17 mouse cellular contexts compared by ENCODE assay signal in genomic region chr1:131726586-131726985, GRCm38 (mm10). TPM values are rescaled to one million over a fixed set of nuclear protein-coding genes. Genes with fewer than 3 reads are reported as not detected.
A peak's percentile ranks its signal among the peaks of the same experiment; 100 is the strongest.
DNase-seq lines count a peak whose midpoint lies in the region; ATAC-seq lines count a peak whose summit lies in the region.
"Had no signal": no experiment of that assay in that cellular context is flagged by ENCODE, and none has a peak within 500 bp of the region (broad histone marks: within the 10 kb centered on the region; RNA-seq: fewer than 3 reads in every experiment).

No protein-coding gene starts in this region.

- H3K36me3 ChIP-seq in midbrain, embryonic 11.5 days (ENCODE audit: control insufficient read depth, insufficient read depth, low read length): no peaks in the 10 kb centered on the region
- H3K36me3 ChIP-seq in midbrain, embryonic 15.5 days (replicated peaks): no peaks in the 10 kb centered on the region
- no peaks in the 10 kb centered on the region for H3K36me3 ChIP-seq in heart, embryonic 14.5 days (ENCODE audit: control insufficient read depth, insufficient read depth, low read length)
- H3K36me3 ChIP-seq: embryonic facial prominence, embryonic 13.5 days; kidney, embryonic 15.5 days had no signal

- no peak overlapping the region for H3K27ac ChIP-seq in midbrain, embryonic 11.5 days (ENCODE audit: low read depth, low read length)
- no peak overlapping the region for H3K27ac ChIP-seq in midbrain, embryonic 15.5 days
- peak overlapping the region; percentile 8 to 37; a peak in 1 of 4 replicates for H3K27ac ChIP-seq in heart, embryonic 14.5 days (replicated peaks in 1 of 2; ENCODE audit: control insufficient read depth in 1 of 2, insufficient read depth in 1 of 2, low read depth in 2 of 2, low read length in 2 of 2)
- H3K27ac ChIP-seq: embryonic facial prominence, embryonic 13.5 days; heart, adult 2 months; kidney, embryonic 15.5 days had no signal

- no peaks in the 10 kb centered on the region for H3K9me3 ChIP-seq in midbrain, embryonic 11.5 days (ENCODE audit: control insufficient read depth, low read length)
- no peaks in the 10 kb centered on the region for H3K9me3 ChIP-seq in midbrain, embryonic 15.5 days
- H3K9me3 ChIP-seq in heart, embryonic 14.5 days (ENCODE audit: control insufficient read depth, low read length): no peaks in the 10 kb centered on the region
- H3K9me3 ChIP-seq: embryonic facial prominence, embryonic 13.5 days; kidney, embryonic 15.5 days had no signal

- H3K9ac ChIP-seq in midbrain, embryonic 11.5 days (ENCODE audit: low read length): no peak overlapping the region
- no peak overlapping the region for H3K9ac ChIP-seq in midbrain, embryonic 15.5 days
- no peak overlapping the region for H3K9ac ChIP-seq in heart, embryonic 14.5 days (ENCODE audit: low read length)
- H3K9ac ChIP-seq: embryonic facial prominence, embryonic 13.5 days; kidney, embryonic 15.5 days; lung, embryonic 14.5 days had no signal

- peaks cover 7% of the 10 kb centered on the region for H3K4me1 ChIP-seq in midbrain, embryonic 11.5 days (ENCODE audit: control insufficient read depth, insufficient read depth, low read length)
- H3K4me1 ChIP-seq in midbrain, embryonic 15.5 days: 0 out of 2 replicates have a peak, but pooled peaks cover 3% of the 10 kb centered on the region
- peaks cover 8 to 10% of the 10 kb centered on the region in 2 experiments for H3K4me1 ChIP-seq in heart, embryonic 14.5 days (ENCODE audit: control insufficient read depth in 2 of 2, insufficient read depth in 2 of 2, low read length in 2 of 2)
- H3K4me1 ChIP-seq: embryonic facial prominence, embryonic 13.5 days had no signal

- peak; percentile 31 for DNase-seq in kidney, postnatal 10 days
- no peak for DNase-seq in kidney, adult 9 months
- peak; percentile 17 for DNase-seq in midbrain, embryonic 11.5 days (ENCODE audit: low spot score, missing footprints)
- DNase-seq in heart, postnatal 4 days: peak; percentile 40
- DNase-seq in right cerebral cortex, adult 2 months (ENCODE audit: low spot score in 2 of 2): no peak
- DNase-seq in retina, embryonic 14.5 days (ENCODE audit: low spot score): no peak
- DNase-seq: cerebellum, postnatal 25 days; lung, embryonic 14.5 days; midbrain, embryonic 14.5 days; retina, postnatal 1 day had no signal

- H3K4me3 ChIP-seq in midbrain, embryonic 11.5 days (ENCODE audit: low read depth, low read length): no peak overlapping the region
- no peak overlapping the region for H3K4me3 ChIP-seq in midbrain, embryonic 15.5 days
- no peak overlapping the region for H3K4me3 ChIP-seq in heart, embryonic 14.5 days (ENCODE audit: control insufficient read depth in 1 of 2, insufficient read depth in 1 of 2, low read depth in 1 of 2, low read length in 2 of 2)
- H3K4me3 ChIP-seq: embryonic facial prominence, embryonic 13.5 days; heart, adult 2 months; kidney, embryonic 15.5 days had no signal

- 83% methylated on average over 6 of the region's 6 CpGs for WGBS in midbrain, embryonic 11.5 days
- WGBS in midbrain, embryonic 15.5 days: 77% methylated on average over 6 of the region's 6 CpGs
- 14% methylated on average over 6 of the region's 6 CpGs for WGBS in heart, embryonic 14.5 days

- no peak for ATAC-seq in midbrain, embryonic 11.5 days (ENCODE audit: low FRiP score)
- no peak for ATAC-seq in midbrain, embryonic 15.5 days (replicated peaks)
- peak; percentile 61 for ATAC-seq in heart, embryonic 14.5 days (ENCODE audit: insufficient number of reproducible peaks, insufficient read depth, low FRiP score, low read depth)

- no peaks in the 10 kb centered on the region for H3K27me3 ChIP-seq in midbrain, embryonic 11.5 days (ENCODE audit: control insufficient read depth, insufficient read depth, low read length)
- H3K27me3 ChIP-seq in midbrain, embryonic 15.5 days (replicated peaks): no peaks in the 10 kb centered on the region
- no peaks in the 10 kb centered on the region for H3K27me3 ChIP-seq in heart, embryonic 14.5 days (ENCODE audit: control insufficient read depth, insufficient read depth, low read length)
- H3K27me3 ChIP-seq: embryonic facial prominence, embryonic 13.5 days; kidney, embryonic 15.5 days had no signal

- no peak overlapping the region for H3K4me2 ChIP-seq in midbrain, embryonic 11.5 days
- no peak overlapping the region for H3K4me2 ChIP-seq in midbrain, embryonic 15.5 days
- H3K4me2 ChIP-seq in heart, embryonic 14.5 days (ENCODE audit: low read length): no peak overlapping the region
- H3K4me2 ChIP-seq: embryonic facial prominence, embryonic 13.5 days; kidney, embryonic 15.5 days; lung, embryonic 14.5 days had no signal

RNA-seq across cellular contexts. Expression of gene Slc26a9, which starts 17.2 kb away (rescaled TPM):
- polyA plus RNA-seq in midbrain, embryonic 11.5 days (2014; fragmentation: Nextera tagmentation; extraction: Ambion mirVana): not detected in 2 replicates
- polyA plus RNA-seq in midbrain, embryonic 15.5 days (2015; fragmentation: Nextera tagmentation; extraction: Ambion mirVana): 0.05 and 0.08 TPM in 2 replicates
- 0.07 and 0.23 TPM in 2 replicates for polyA plus RNA-seq in heart, embryonic 14.5 days (2014; fragmentation: Nextera tagmentation; extraction: Ambion mirVana)
- under 1 TPM in 1 of 2 experiments, not detected in 1; 0.07 TPM for total RNA-seq in heart, postnatal 4 days (2021)
- total RNA-seq: CH12.LX; heart, adult 2 months had no signal
- polyA plus RNA-seq: embryonic facial prominence, embryonic 13.5 days; forebrain, embryonic 11.5 days had no signal

RNA-seq across cellular contexts. Expression of gene Rab7b, which starts 38.1 kb away (rescaled TPM):
- 1.0 and 1.3 TPM in 2 replicates for polyA plus RNA-seq in midbrain, embryonic 11.5 days (2014; fragmentation: Nextera tagmentation; extraction: Ambion mirVana)
- polyA plus RNA-seq in midbrain, embryonic 15.5 days (2015; fragmentation: Nextera tagmentation; extraction: Ambion mirVana): 1.1 and 1.2 TPM in 2 replicates
- polyA plus RNA-seq in heart, embryonic 14.5 days (2014; fragmentation: Nextera tagmentation; extraction: Ambion mirVana): 2.0 and 2.3 TPM in 2 replicates
- total RNA-seq in heart, postnatal 4 days (2021): 1 to 10 TPM; 2.6 to 3.6 TPM
- total RNA-seq: CH12.LX had no signal

Comparison
In these comparisons a context has a peak if more than half of its experiments do, and no peak if none do; other contexts are left out.
1. DNase-seq: peak in kidney, postnatal 10 days (single experiment), midbrain, embryonic 11.5 days (single experiment) and heart, postnatal 4 days (single experiment); none in kidney, adult 9 months (single experiment), right cerebral cortex, adult 2 months (0 of 2) and retina, embryonic 14.5 days (single experiment).
2. H3K27ac ChIP-seq: peak in heart, embryonic 14.5 days (2 of 2); none in midbrain, embryonic 11.5 days (single experiment) and midbrain, embryonic 15.5 days (single experiment).